Mouse (Mus musculus) liver, postnatal 0 days (tissue): Measurements from ENCODE around the gene Col9a2. TPM values are rescaled to one million over a fixed set of nuclear protein-coding genes. Genes with fewer than 3 reads are reported as not detected.

Experiments used
- ATAC-seq: fragments of 200-750 bp; cut with Nextera tagmentation; 2 replicates; pipeline ENCODE4 v1.8.0; 2017; ENCODE audit warnings: mild to moderate bottlenecking, moderate library complexity
- DNase-seq: peaks from one replicate; pipeline ENCODE4 v3.0.0-alpha.2; 2016
- H3K27ac ChIP-seq: fragments of 300-500 bp; sonication (generic); 2 replicates; pipeline ENCODE4 v1.5.1; 2014; ENCODE audit warnings: antibody characterized with exemption, moderate library complexity, mild to moderate bottlenecking, low read depth
- H3K27me3 ChIP-seq: fragments of 300-500 bp; sonication (generic); 2 replicates; pipeline ENCODE4 v1.6.1; 2014; ENCODE audit warnings: low read length, control low read depth, mixed read lengths; ENCODE audit not compliant: insufficient read depth
- H3K36me3 ChIP-seq: fragments of 300-500 bp; sonication (generic); replicated peaks from 2 replicates; pipeline ENCODE4 v1.6.1; 2014; ENCODE audit warnings: mild to moderate bottlenecking, control low read depth, low read length, moderate library complexity, mixed read lengths; ENCODE audit not compliant: insufficient read depth
- H3K4me1 ChIP-seq: fragments of 300-500 bp; sonication (generic); 2 replicates; pipeline ENCODE4 v1.6.1; 2014; ENCODE audit warnings: antibody characterized with exemption, mild to moderate bottlenecking, control low read depth; ENCODE audit not compliant: insufficient read depth
- H3K4me2 ChIP-seq: fragments of 300-500 bp; sonication (generic); 2 replicates; pipeline ENCODE4 v1.6.1; 2014; ENCODE audit warnings: low read depth, mild to moderate bottlenecking, low read length, moderate library complexity, mixed read lengths
- H3K4me3 ChIP-seq: fragments of 300-500 bp; sonication (generic); 2 replicates; pipeline ENCODE4 v1.5.1; 2014; ENCODE audit warnings: low read depth, low read length
- H3K9ac ChIP-seq: fragments of 300-500 bp; sonication (generic); replicated peaks from 2 replicates; pipeline ENCODE4 v1.6.1; 2014; ENCODE audit warnings: mild to moderate bottlenecking, moderate library complexity
- H3K9me3 ChIP-seq: fragments of 300-500 bp; sonication (generic); 2 replicates; pipeline ENCODE4 v1.6.1; 2016; ENCODE audit warnings: mild to moderate bottlenecking, control low read depth, low read length, mixed read lengths
- CTCF ChIP-seq: sonication (generic); IDR thresholded peaks from 2 replicates; pipeline ENCODE4 v1.5.1; 2016; ENCODE audit warnings: antibody characterized with exemption, low read depth
- EP300 ChIP-seq: IDR thresholded peaks from 2 replicates; pipeline ENCODE4 v1.6.1; 2016; ENCODE audit warnings: antibody characterized with exemption, low read depth, mild to moderate bottlenecking
- WGBS: fragments of 180-500 bp; shearing (Covaris S2); extraction: QIAGEN DNeasy Blood & Tissue Kit; methylation state at CpG from one replicate; pipeline ENCODE4 v1.1.7; 2014; ENCODE audit not compliant: insufficient replicate concordance; 5-methylcytosine and 5-hydroxymethylcytosine counted together
- polyA plus RNA-seq: library from polyadenylated mRNA; unstranded; fragments of >200 nt; fragmentation: Nextera tagmentation; extraction: Ambion mirVana; gene quantifications from 2 replicates; pipeline ENCODE4 v1.2.1, GENCODE M21; 2015

Gene Col9a2
- polyA plus RNA-seq, 1 experiment from 2014 or later, result 0.34 TPM

DNA sequence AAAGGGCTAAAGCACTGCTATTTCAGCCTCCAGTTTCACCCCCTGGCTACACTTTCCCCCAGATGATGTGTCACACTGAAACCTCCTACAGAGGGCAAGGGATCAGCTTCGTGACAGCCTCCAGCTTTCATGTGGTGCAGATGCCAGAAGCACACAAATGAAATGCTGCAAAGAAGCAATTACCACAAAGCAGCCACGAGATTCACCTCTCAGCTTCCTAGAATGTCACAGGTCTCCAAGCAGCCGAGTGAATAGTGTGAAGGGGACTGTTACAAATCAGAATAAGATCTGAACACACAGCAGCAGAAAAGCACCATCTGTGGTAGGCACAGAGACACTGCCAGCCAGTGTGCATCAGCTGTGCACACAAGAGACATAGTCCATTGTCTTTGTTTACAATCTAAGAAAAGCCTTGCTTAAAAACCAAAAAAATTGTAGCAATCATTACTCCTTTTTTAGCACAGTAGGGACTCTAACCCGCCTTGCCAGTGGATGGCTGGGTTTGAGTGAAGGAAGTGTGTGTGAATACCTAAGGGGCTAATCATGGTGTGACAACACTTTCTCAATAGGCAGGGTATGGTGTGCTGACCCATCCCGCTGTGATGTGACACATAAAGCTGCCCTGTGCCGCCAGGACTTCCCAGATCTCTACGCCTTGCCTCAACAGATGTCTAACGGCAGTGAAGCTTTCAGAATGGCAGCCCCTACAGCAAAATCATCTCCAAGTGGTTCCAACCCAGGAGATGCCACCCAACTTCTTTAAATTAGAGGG, 36.6 kb upstream of the Col9a2 start:
- no peak for DNase-seq
- no peak overlapping the region for H3K9ac ChIP-seq

DNA sequence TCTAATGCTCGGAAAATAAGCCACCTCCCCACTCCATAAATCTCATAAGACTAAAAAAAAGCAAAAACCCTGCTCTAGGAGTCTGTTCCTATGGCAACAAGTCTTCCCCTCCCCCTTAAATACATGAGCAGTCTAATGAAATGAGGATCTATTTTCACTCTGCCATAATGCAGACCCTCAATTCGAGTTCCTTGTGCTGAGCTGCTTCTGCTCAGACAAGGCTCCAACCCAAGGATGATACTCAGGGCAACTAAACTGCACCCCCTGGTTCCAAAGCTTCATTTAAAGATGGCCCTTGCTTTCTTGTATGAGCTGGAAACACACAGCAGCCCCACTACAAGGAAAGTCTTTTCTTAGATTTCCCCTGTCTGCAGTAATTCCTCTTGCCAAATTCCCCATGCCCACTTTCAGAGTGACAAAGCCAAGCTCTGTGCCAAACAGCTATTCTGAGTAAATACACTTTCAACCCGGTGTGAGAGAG, 35.5 kb upstream of the Col9a2 start:
- no peak overlapping the region for H3K4me2 ChIP-seq
- no peak for DNase-seq
- TF ChIP-seq EP300 (no peak), CTCF (no peak)
- no peaks in the 10 kb centered on the region for H3K9me3 ChIP-seq
- 0 out of 2 replicates have a peak, but pooled peaks cover 4% of the 10 kb centered on the region for H3K36me3 ChIP-seq
- no peak overlapping the region for H3K4me3 ChIP-seq
- H3K9ac ChIP-seq, result no peak overlapping the region
- peaks cover 65% of the 10 kb centered on the region for H3K4me1 ChIP-seq
- ATAC-seq, result no peak
- no peaks in the 10 kb centered on the region for H3K27me3 ChIP-seq
- 38% methylated on average over 3 of the region's 3 CpGs for WGBS
- peak overlapping the region; percentile 66; the same call in 1 of the 2 replicates for H3K27ac ChIP-seq

More for the DNA sequence above, 36.6 kb upstream of the Col9a2 start:
- peak; percentile 66 for ATAC-seq
- Histone ChIP-seq H3K27ac (peak overlapping the region; percentile 50), H3K36me3 (0 out of 2 replicates have a peak, but pooled peaks cover 4% of the 10 kb centered on the region), H3K4me2 (no peak overlapping the region), H3K27me3 (no peaks in the 10 kb centered on the region), H3K9me3 (no peaks in the 10 kb centered on the region), H3K4me3 (no peak overlapping the region), H3K4me1 (peaks cover 66% of the 10 kb centered on the region)
- TF ChIP-seq CTCF, result no peak
- TF ChIP-seq EP300, result no peak
- 46% methylated on average over 8 of the region's 8 CpGs for WGBS

GRCm38 (mm10) chr4:121004679-121005078, 34.5 kb upstream of the Col9a2 start:
- TF ChIP-seq CTCF (no peak), EP300 (no peak)
- 25% methylated on average over 4 of the region's 4 CpGs for WGBS
- no peaks in the 10 kb centered on the region for H3K27me3 ChIP-seq
- 0 out of 2 replicates have a peak, but pooled peaks cover 4% of the 10 kb centered on the region for H3K36me3 ChIP-seq
- H3K9me3 ChIP-seq, result no peaks in the 10 kb centered on the region
- peaks cover 69% of the 10 kb centered on the region for H3K4me1 ChIP-seq
- DNase-seq, result no peak
- peak overlapping the region; percentile 13; the same call in 1 of the 2 replicates for H3K9ac ChIP-seq
- ATAC-seq, result no peak
- H3K4me2 ChIP-seq, result peak overlapping the region; percentile 31; the same call in 1 of the 2 replicates
- H3K27ac ChIP-seq, result peak overlapping the region; percentile 66
- H3K4me3 ChIP-seq, result no peak overlapping the region

DNA sequence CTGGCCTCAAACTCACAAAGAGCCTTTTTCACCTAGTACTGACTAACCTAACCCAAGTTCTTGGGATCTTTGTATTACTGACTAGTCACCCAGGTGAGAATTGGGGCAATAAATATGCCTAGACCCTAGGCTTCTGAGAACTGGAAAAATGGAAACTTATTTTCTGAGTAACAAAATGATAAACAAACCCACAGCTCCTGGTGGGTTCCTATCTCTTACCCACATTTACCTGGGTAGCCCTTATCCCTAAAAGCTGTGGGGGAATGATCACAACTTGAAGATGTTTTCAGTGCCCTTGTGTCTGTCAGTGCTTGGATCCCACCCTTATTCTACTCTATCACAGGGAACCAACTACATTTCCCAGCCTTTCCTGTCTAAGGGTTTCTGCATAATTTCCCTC, 32.2 kb upstream of the Col9a2 start:
- Histone ChIP-seq H3K4me2 (no peak overlapping the region), H3K4me1 (peaks cover 76% of the 10 kb centered on the region), H3K9ac (no peak overlapping the region), H3K36me3 (0 out of 2 replicates have a peak, but pooled peaks cover 4% of the 10 kb centered on the region), H3K9me3 (no peaks in the 10 kb centered on the region), H3K27me3 (no peaks in the 10 kb centered on the region), H3K4me3 (no peak overlapping the region), H3K27ac (no peak overlapping the region)
- no peak for ATAC-seq
- no peak for TF ChIP-seq CTCF
- no peak for TF ChIP-seq EP300
- no peak for DNase-seq

DNA sequence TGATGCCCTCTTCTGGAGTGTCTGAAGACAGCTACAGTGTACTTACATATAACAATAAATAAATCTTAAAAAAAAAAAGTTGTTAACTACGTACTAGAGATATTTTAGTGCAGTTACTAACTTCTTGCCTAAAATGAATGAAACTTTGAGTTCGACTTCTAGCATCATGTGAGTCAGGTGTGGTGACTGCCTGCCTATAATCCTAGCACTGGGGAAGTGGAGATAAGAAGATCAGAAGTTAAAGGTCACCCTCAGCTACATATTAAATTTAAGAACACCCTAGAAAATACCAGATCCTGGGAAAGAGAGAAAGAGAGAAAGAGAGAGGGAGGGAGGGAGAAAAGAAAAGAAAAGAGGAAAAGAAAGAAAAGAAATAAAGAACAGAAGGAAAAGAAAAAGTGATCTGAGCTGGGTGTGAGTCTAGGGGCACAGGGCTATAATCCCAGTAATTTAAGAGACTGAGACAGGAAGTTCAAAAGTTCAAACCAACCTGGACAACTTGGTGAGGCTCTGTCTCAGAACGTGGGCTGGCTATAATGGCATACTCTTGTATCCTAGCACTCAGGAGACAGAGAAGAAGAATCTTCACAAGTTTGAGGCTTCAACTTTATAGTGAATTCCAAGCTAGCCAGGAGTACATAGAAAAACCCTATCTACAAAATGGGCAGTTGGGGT, 31.0 kb upstream of the Col9a2 start:
- Histone ChIP-seq H3K4me2 (no peak overlapping the region), H3K27me3 (no peaks in the 10 kb centered on the region), H3K9me3 (no peaks in the 10 kb centered on the region), H3K36me3 (0 out of 2 replicates have a peak, but pooled peaks cover 4% of the 10 kb centered on the region), H3K4me1 (peaks cover 69% of the 10 kb centered on the region), H3K27ac (no peak overlapping the region), H3K4me3 (no peak overlapping the region), H3K9ac (no peak overlapping the region)
- ATAC-seq (no peak), DNase-seq (no peak)
- 49% methylated on average over 3 of the region's 3 CpGs for WGBS
- TF ChIP-seq CTCF (no peak), EP300 (no peak)

- H3K9me3 ChIP-seq, result no peaks in the 10 kb centered on the region
- 50% methylated on average over 5 of the region's 5 CpGs for WGBS
- H3K27ac ChIP-seq, result peak overlapping the region; percentile 29; the same call in 1 of the 2 replicates
- no peaks in the 10 kb centered on the region for H3K27me3 ChIP-seq
- H3K4me3 ChIP-seq, result no peak overlapping the region
- ATAC-seq, result peak; percentile 49
- H3K36me3 ChIP-seq, result 0 out of 2 replicates have a peak, but pooled peaks cover 4% of the 10 kb centered on the region
- H3K4me2 ChIP-seq, result no peak overlapping the region
- no peak for DNase-seq
- no peak overlapping the region for H3K9ac ChIP-seq
- TF ChIP-seq EP300 (no peak), CTCF (no peak)
- H3K4me1 ChIP-seq, result peaks cover 71% of the 10 kb centered on the region
These were observed 30.0 kb upstream of the Col9a2 start for GRCm38 (mm10) chr4:121009151-121009550.
